Mouse (Mus musculus): ENCODE measurements around the gene Gm44805.

DNA sequence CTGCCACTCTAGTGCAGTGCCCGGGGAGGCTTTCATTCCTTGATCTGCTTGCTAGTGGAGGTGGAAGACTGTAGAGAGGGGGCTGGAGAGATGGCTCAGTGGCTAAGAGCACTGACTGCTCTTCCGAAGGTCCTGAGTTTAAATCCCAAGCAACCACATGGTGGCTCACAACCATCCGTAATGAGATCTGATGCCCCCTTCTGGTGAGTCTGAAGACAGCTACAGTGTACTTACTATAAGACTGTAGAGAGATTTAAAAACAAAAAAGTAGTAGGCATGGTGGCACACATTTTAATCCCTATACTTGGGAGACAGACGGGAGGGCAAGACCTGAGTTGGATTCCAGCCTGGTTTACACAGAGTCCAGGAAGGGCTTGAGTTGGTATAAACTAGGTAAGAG is 31.2 kb upstream of the Gm44805 start:
- TF ChIP-seq ZNF384 (IDR thresholded peaks at IDR 0.05; ENCODE audit: low read depth, low read length): no peak
- TF ChIP-seq ZC3H11A (IDR thresholded peaks at IDR 0.05; ENCODE audit: borderline replicate concordance, low read depth, low read length): no peak
- no peak for TF ChIP-seq MAFK (IDR thresholded peaks at IDR 0.05; ENCODE audit: insufficient read depth, low read depth, low read length)
- TF ChIP-seq HCFC1 (IDR thresholded peaks at IDR 0.05; ENCODE audit: borderline replicate concordance, insufficient read depth, low read length): no peak
- no peak for TF ChIP-seq CHD2 (IDR thresholded peaks at IDR 0.05; ENCODE audit: low read depth, low read length)
